Mouse (Mus musculus): ENCODE data around the gene Galnt5. TPM values are rescaled to one million over a fixed set of nuclear protein-coding genes. Genes with fewer than 3 reads are reported as not detected.

Galnt5 gene
- polyA plus RNA-seq (2015; fragmentation: Nextera tagmentation; extraction: Ambion mirVana): 2.1 and 2.5 TPM in 2 replicates

DNA sequence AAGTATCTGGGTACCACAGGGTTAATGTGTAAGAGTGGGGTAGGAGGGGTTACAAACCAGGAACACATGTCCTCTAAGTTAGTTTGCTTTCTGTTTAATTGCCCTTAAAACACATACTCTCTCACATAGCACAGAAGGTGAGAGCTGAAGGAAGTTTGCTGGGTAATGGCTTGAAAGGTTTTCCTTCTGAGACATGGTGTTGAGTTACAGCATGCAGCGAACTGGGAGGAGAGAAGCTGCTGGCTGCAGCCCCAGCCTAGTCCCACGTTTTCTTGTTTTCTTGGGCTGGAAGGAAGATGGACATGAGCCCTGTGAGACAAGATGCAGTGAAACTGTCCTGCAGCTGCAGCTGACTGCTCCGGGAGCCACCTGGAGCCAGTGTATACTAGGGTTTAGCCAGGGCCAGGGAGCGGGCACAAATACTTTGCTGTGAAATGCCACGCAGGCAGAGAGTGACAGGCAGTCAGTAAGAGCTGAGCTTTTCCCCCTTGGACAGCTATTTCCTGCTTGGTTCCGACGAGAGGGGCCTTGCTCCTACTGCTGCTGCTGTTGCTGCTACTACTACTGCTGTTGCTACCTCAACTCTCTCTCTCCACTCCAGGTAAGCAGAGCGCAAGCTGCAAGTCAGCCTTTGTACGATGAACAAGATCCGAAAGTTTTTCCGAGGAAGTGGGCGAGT, at the start of gene Galnt5:
TSS of gene Galnt5 (plus strand) at position 133 of the 679 bp plus-strand sequence.
- peak; percentile 33; the same call in 1 of the 2 replicates for ATAC-seq (ENCODE audit: low FRiP score, low TSS enrichment)
- Histone ChIP-seq H3K9ac (ENCODE audit: low read length) (peak within 1 kb of the TSS; percentile 35; the same call in 1 of the 2 replicates), H3K36me3 (ENCODE audit: control insufficient read depth, insufficient read depth, low read length) (no peaks in the 10 kb centered on the region), H3K9me3 (ENCODE audit: control insufficient read depth, low read length) (no peaks in the 10 kb centered on the region), H3K27me3 (ENCODE audit: control insufficient read depth, insufficient read depth, low read length) (no peaks in the 10 kb centered on the region), H3K27ac (replicated peaks) (peak within 1 kb of the TSS; percentile 40; the same call in 1 of the 2 replicates), H3K4me1 (replicated peaks; ENCODE audit: control insufficient read depth, insufficient read depth) (no peaks in the 10 kb centered on the region), H3K4me2 (replicated peaks; ENCODE audit: low read depth) (peak within 1 kb of the TSS; percentile 49), H3K4me3 (ENCODE audit: low read depth, low read length) (peak within 1 kb of the TSS; percentile 36)
- peak; percentile 40 for DNase-seq (ENCODE audit: low spot score)
- 16% methylated on average over 12 of the region's 12 CpGs for WGBS
- TF ChIP-seq CTCF (IDR thresholded peaks at IDR 0.05; ENCODE audit: low read depth): no peak
- no peak for TF ChIP-seq EP300 (optimal IDR thresholded peaks at IDR 0.05)

DNA sequence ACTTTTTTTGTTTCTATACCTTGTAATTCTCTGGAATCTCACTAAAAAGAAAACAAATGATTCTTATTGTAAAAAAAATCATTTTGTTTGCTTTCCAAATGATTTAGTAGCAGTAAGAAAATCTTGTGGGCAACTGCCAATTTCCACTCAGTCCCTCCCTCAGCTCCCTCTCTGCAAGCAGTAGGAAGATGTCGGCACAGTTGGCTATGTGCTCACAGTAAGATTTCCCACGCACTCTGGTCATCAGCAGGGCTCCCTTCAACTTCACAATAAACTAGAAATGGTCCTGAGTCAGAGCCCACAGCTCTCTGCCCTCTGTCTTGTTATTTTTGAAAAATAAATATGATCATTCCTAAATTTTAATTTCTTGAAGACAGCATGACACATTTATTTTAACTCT, 46.1 kb upstream of the Galnt5 start:
- WGBS: 50% methylated on average over 2 of the region's 2 CpGs
- Histone ChIP-seq H3K4me2 (replicated peaks; ENCODE audit: low read depth) (no peak overlapping the region), H3K9ac (ENCODE audit: low read length) (no peak overlapping the region), H3K36me3 (ENCODE audit: control insufficient read depth, insufficient read depth, low read length) (no peaks in the 10 kb centered on the region), H3K9me3 (ENCODE audit: control insufficient read depth, low read length) (no peaks in the 10 kb centered on the region), H3K27ac (replicated peaks) (no peak overlapping the region), H3K4me1 (replicated peaks; ENCODE audit: control insufficient read depth, insufficient read depth) (no peaks in the 10 kb centered on the region), H3K27me3 (ENCODE audit: control insufficient read depth, insufficient read depth, low read length) (no peaks in the 10 kb centered on the region), H3K4me3 (ENCODE audit: low read depth, low read length) (no peak overlapping the region)
- TF ChIP-seq CTCF (IDR thresholded peaks at IDR 0.05; ENCODE audit: low read depth): no peak
- DNase-seq (ENCODE audit: low spot score) (no peak), ATAC-seq (ENCODE audit: low FRiP score, low TSS enrichment) (no peak)

DNA sequence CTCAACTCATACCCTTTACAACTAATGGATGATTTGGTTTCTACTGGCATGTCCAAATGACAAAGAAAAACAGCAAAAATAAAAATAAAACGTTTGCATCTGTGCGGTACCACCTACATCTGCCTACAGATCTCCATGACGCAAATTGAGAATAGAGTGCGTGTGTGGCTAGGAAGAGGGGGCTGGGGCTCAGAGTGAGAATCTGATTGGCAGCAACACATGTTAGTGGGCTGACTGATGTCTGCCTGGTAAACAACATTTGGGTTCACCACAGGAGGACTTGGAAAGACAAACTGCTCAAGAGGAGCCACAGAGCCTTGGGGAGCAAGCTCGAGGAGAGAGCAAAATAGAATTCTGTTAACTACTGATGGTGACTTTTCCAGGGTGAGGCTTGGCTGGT, 36.9 kb upstream of the Galnt5 start:
- Histone ChIP-seq H3K36me3 (ENCODE audit: control insufficient read depth, insufficient read depth, low read length) (no peaks in the 10 kb centered on the region), H3K9me3 (ENCODE audit: control insufficient read depth, low read length) (no peaks in the 10 kb centered on the region), H3K27me3 (ENCODE audit: control insufficient read depth, insufficient read depth, low read length) (no peaks in the 10 kb centered on the region), H3K9ac (ENCODE audit: low read length) (no peak overlapping the region), H3K27ac (replicated peaks) (no peak overlapping the region), H3K4me3 (ENCODE audit: low read depth, low read length) (no peak overlapping the region), H3K4me1 (replicated peaks; ENCODE audit: control insufficient read depth, insufficient read depth) (no peaks in the 10 kb centered on the region), H3K4me2 (replicated peaks; ENCODE audit: low read depth) (no peak overlapping the region)
- no peak for ATAC-seq (ENCODE audit: low FRiP score, low TSS enrichment)
- TF ChIP-seq CTCF (IDR thresholded peaks at IDR 0.05; ENCODE audit: low read depth) (no peak), EP300 (optimal IDR thresholded peaks at IDR 0.05) (no peak)
- 76% methylated on average over 5 of the region's 5 CpGs for WGBS
- DNase-seq (ENCODE audit: low spot score): no peak

DNA sequence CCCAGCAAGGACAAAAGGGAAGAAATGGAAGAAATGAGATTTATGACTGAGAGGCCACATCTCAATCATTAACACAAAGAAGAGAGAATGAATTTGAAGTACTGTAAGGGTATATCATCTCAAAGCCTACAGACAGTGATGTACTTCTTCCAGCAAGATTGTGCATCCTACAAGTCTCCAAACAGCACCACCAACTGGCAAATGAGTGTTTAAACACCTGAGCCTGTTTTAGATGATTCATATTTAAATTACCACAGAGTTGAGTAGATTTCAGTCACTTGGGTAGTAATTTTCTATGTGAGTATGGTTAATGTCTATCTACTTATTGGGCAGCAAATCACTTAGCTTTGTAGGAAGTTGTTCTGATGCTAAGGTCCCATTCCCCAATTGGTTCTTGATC, 15.4 kb upstream of the Galnt5 start:
- TF ChIP-seq EP300 (optimal IDR thresholded peaks at IDR 0.05): no peak
- peak; percentile 27; the same call in 1 of the 2 replicates for TF ChIP-seq CTCF (IDR thresholded peaks at IDR 0.05; ENCODE audit: low read depth)
- ATAC-seq (ENCODE audit: low FRiP score, low TSS enrichment) (no peak), DNase-seq (ENCODE audit: low spot score) (no peak)
- no peaks in the 10 kb centered on the region for H3K27me3 ChIP-seq (ENCODE audit: control insufficient read depth, insufficient read depth, low read length)
- no peaks in the 10 kb centered on the region for H3K4me1 ChIP-seq (replicated peaks; ENCODE audit: control insufficient read depth, insufficient read depth)
- no peak overlapping the region for H3K9ac ChIP-seq (ENCODE audit: low read length)
- H3K4me3 ChIP-seq (ENCODE audit: low read depth, low read length): no peak overlapping the region
- H3K4me2 ChIP-seq (replicated peaks; ENCODE audit: low read depth): no peak overlapping the region
- H3K36me3 ChIP-seq (ENCODE audit: control insufficient read depth, insufficient read depth, low read length): no peaks in the 10 kb centered on the region
- H3K9me3 ChIP-seq (ENCODE audit: control insufficient read depth, low read length): no peaks in the 10 kb centered on the region
- no peak overlapping the region for H3K27ac ChIP-seq (replicated peaks)

DNA sequence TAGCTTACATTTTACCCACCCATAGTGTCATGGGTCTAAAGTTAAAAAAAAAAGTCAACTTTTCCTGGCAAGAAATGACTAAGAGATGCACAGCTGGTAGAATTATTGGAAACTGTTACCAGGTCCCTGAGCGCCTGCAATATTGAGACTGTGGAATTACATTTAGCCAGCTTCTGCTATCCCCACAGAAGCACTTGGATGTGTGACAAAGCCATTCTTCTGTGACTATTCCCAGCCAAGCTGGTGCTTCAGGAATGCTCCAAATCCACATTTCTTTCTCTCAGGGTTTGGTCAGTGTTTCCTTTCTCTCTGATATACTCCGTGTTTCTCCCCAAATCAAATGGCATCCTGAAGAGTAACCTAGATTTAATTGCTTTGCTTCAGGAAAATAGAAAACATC, 6.6 kb upstream of the Galnt5 start:
- H3K36me3 ChIP-seq (ENCODE audit: control insufficient read depth, insufficient read depth, low read length): no peaks in the 10 kb centered on the region
- H3K4me3 ChIP-seq (ENCODE audit: low read depth, low read length): no peak overlapping the region
- no peaks in the 10 kb centered on the region for H3K9me3 ChIP-seq (ENCODE audit: control insufficient read depth, low read length)
- WGBS: 87% methylated on average over 2 of the region's 2 CpGs
- H3K4me2 ChIP-seq (replicated peaks; ENCODE audit: low read depth): no peak overlapping the region
- H3K27ac ChIP-seq (replicated peaks): no peak overlapping the region
- H3K9ac ChIP-seq (ENCODE audit: low read length): no peak overlapping the region
- no peaks in the 10 kb centered on the region for H3K4me1 ChIP-seq (replicated peaks; ENCODE audit: control insufficient read depth, insufficient read depth)
- TF ChIP-seq EP300 (optimal IDR thresholded peaks at IDR 0.05) (no peak), CTCF (IDR thresholded peaks at IDR 0.05; ENCODE audit: low read depth) (no peak)
- no peak for DNase-seq (ENCODE audit: low spot score)
- H3K27me3 ChIP-seq (ENCODE audit: control insufficient read depth, insufficient read depth, low read length): no peaks in the 10 kb centered on the region
- ATAC-seq (ENCODE audit: low FRiP score, low TSS enrichment): no peak

DNA sequence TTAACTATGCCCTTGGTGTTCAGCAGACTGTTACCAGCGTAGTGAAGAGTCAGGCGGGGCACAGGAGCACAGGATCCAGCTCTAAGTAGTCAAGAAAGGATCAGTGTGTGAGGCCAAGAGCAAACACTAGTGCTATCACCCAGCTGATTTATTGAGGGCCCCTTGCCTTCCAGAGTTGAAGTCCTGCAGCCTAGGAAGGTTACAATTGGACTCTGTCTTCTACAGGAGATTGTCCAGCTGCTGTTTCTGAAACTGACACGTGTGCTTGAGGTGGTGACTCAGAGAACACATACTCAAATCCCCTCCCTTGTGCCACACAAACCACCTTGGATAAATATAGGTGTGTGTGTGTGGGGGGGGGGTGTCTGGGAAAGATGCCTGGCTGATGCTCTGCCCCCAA, 3.8 kb downstream of the Galnt5 start:
- no peaks in the 10 kb centered on the region for H3K9me3 ChIP-seq (ENCODE audit: control insufficient read depth, low read length)
- H3K4me3 ChIP-seq (ENCODE audit: low read depth, low read length): no peak overlapping the region
- H3K27me3 ChIP-seq (ENCODE audit: control insufficient read depth, insufficient read depth, low read length): no peaks in the 10 kb centered on the region
- H3K4me1 ChIP-seq (replicated peaks; ENCODE audit: control insufficient read depth, insufficient read depth): no peaks in the 10 kb centered on the region
- no peaks in the 10 kb centered on the region for H3K36me3 ChIP-seq (ENCODE audit: control insufficient read depth, insufficient read depth, low read length)
- H3K4me2 ChIP-seq (replicated peaks; ENCODE audit: low read depth): no peak overlapping the region
- DNase-seq (ENCODE audit: low spot score) (peak; percentile 66), ATAC-seq (ENCODE audit: low FRiP score, low TSS enrichment) (peak; percentile 97)
- 34% methylated on average over 3 of the region's 3 CpGs for WGBS
- no peak for TF ChIP-seq CTCF (IDR thresholded peaks at IDR 0.05; ENCODE audit: low read depth)
- no peak overlapping the region for H3K9ac ChIP-seq (ENCODE audit: low read length)
- H3K27ac ChIP-seq (replicated peaks): 0 out of 2 replicates have a peak overlapping the region, but pooled peaks have one; percentile 13

Measured in stomach, postnatal 0 days (tissue).